8 mouse cellular contexts compared by ENCODE assay signal in genomic region chr11:95914571-95914991, GRCm38 (mm10). TPM values are rescaled to one million over a fixed set of nuclear protein-coding genes. Genes with fewer than 3 reads are reported as not detected.
A peak's percentile ranks its signal among the peaks of the same experiment; 100 is the strongest.
DNase-seq lines count a peak whose midpoint lies in the region; ATAC-seq and TF ChIP-seq lines count a peak whose summit lies in the region.

B4galnt2 (minus strand) TSS chr11:95914891.

- no peaks in the 10 kb centered on the region for H3K9me3 ChIP-seq in lung, embryonic 14.5 days (ENCODE audit: low read depth, low read length)

- no peaks in the 10 kb centered on the region for H3K4me1 ChIP-seq in lung, embryonic 14.5 days (ENCODE audit: insufficient read depth)

- no peaks in the 10 kb centered on the region for H3K36me3 ChIP-seq in lung, embryonic 14.5 days (ENCODE audit: insufficient read depth)
- H3K36me3 ChIP-seq in myocyte (ENCODE audit: control insufficient read depth, insufficient read depth), result no peaks in the 10 kb centered on the region

- peak; percentile 26 for DNase-seq in lung, embryonic 14.5 days
- DNase-seq in lung, postnatal 10 days, result no peak
- DNase-seq in left cerebral cortex, adult 8-10 months (ENCODE audit: low spot score in 2 of 2), result peak; percentile 5 to 8
- DNase-seq in spleen, adult 12 weeks (ENCODE audit: low spot score), result no peak
- DNase-seq in thymus, adult 18-20 months, result no peak

- under 1% methylated on average over 35 of the region's 35 CpGs for WGBS in lung, embryonic 14.5 days

- no peak within 1 kb of the TSS for H3ac ChIP-seq in myocyte (ENCODE audit: control insufficient read depth, insufficient read length)

- no peak for TF ChIP-seq POLR2A in myocyte (IDR thresholded peaks at IDR 0.05; ENCODE audit: insufficient read length, low read depth)

- no peak for ATAC-seq in lung, embryonic 14.5 days (ENCODE audit: insufficient read depth)
- peak; percentile 26; the same call in 1 of the 2 replicates for ATAC-seq in common myeloid progenitor, adult 5-6 weeks (replicated peaks; ENCODE audit: low read depth, poor library complexity, severe bottlenecking)
- peak; percentile 17; the same call in 1 of the 2 replicates for ATAC-seq in granulocyte monocyte progenitor cell, adult 5-6 weeks (replicated peaks; ENCODE audit: poor library complexity, severe bottlenecking)

- H3K27me3 ChIP-seq in lung, embryonic 14.5 days (ENCODE audit: insufficient read depth, low read length), result peaks cover 52% of the 10 kb centered on the region
- peaks cover 32% of the 10 kb centered on the region for H3K27me3 ChIP-seq in myocyte (ENCODE audit: control insufficient read depth, insufficient read depth, insufficient read length)

- no peak within 1 kb of the TSS for H3K27ac ChIP-seq in lung, embryonic 14.5 days (ENCODE audit: low read depth)

- H3K4me2 ChIP-seq in lung, embryonic 14.5 days, result peak within 1 kb of the TSS; percentile 59
- H3K4me2 ChIP-seq in myocyte (ENCODE audit: low read depth), result peak within 1 kb of the TSS; percentile 57

- TF ChIP-seq CTCF in lung, embryonic 14.5 days (IDR thresholded peaks at IDR 0.05; ENCODE audit: low read depth), result no peak

- H3K9ac ChIP-seq in lung, embryonic 14.5 days, result no peak within 1 kb of the TSS

- H3K79me2 ChIP-seq in myocyte (ENCODE audit: control insufficient read depth, insufficient read depth), result no peaks in the 10 kb centered on the region

- H3K4me3 ChIP-seq in lung, embryonic 14.5 days (ENCODE audit: low read depth, low read length), result peak within 1 kb of the TSS; percentile 25
- H3K4me3 ChIP-seq in myocyte, result peak within 1 kb of the TSS; percentile 11

TF ChIP-seq in myocyte, 11 proteins besides CTCF, POLR2A, EP300 and RAD21:
- peak in 1 of 3 experiments; percentile 28 for TF ChIP-seq MYOD1 (IDR thresholded peaks at IDR 0.05; ENCODE audit: control insufficient read depth in 1 of 3, insufficient read length in 2 of 3, low read depth in 2 of 3)
- no peak for TF ChIP-seq E2F4 (IDR thresholded peaks at IDR 0.05; ENCODE audit: insufficient read depth)
- TF ChIP-seq MYOG (IDR thresholded peaks at IDR 0.05; ENCODE audit: control insufficient read depth in 1 of 3, insufficient read depth in 1 of 3, insufficient read length in 2 of 3, low read depth in 2 of 3), result peak in 1 of 3 experiments; percentile 31
TF ChIP-seq in myocyte: peak in this region for 2.

RNA-seq across cellular contexts. Expression of gene B4galnt2, which starts in this region (rescaled TPM):
- polyA plus RNA-seq in lung, embryonic 14.5 days (2014; fragmentation: Nextera tagmentation; extraction: Ambion mirVana), result 0.11 and 0.18 TPM in 2 replicates
- total RNA-seq in common myeloid progenitor, adult 5-6 weeks (2017), result not detected in 2 replicates
- not detected in 2 replicates for total RNA-seq in granulocyte monocyte progenitor cell, adult 5-6 weeks (2014; fragmentation: Nextera tagmentation)
- not detected in 2 replicates for total RNA-seq in granulocyte monocyte progenitor cell, adult 5-6 weeks (2017)
- total RNA-seq in left cerebral cortex, adult 8-10 months (2022), result not detected
- 0.14 TPM for polyA plus RNA-seq in myocyte (2012; fragmentation: generic; extraction: Trizol)

Comparison
In these comparisons a context has a peak if more than half of its experiments do, and no peak if none do; other contexts are left out.
1. Peak in DNase-seq, H3K4me3 ChIP-seq and H3K4me2 ChIP-seq in lung, embryonic 14.5 days; RNA of the gene not detected or under 1 TPM.
2. Peak in ATAC-seq in common myeloid progenitor, adult 5-6 weeks; RNA of the gene not detected or under 1 TPM.
3. Peak in ATAC-seq in granulocyte monocyte progenitor cell, adult 5-6 weeks; RNA of the gene not detected or under 1 TPM.
4. Peak in DNase-seq in left cerebral cortex, adult 8-10 months; RNA of the gene not detected or under 1 TPM.